Mouse (Mus musculus): ENCODE measurements around the gene B230118H07Rik. TPM values are rescaled to one million over a fixed set of nuclear protein-coding genes. Genes with fewer than 3 reads are reported as not detected.

Gene B230118H07Rik
- polyA plus RNA-seq (2012; rRNA removed) = 53.2 and 56.3 TPM in 2 replicates

- no peak for TF ChIP-seq CTCF (IDR thresholded peaks at IDR 0.05; ENCODE audit: borderline replicate concordance, insufficient read depth, low read depth, low read length)
- TF ChIP-seq POLR2A (IDR thresholded peaks at IDR 0.05; ENCODE audit: borderline replicate concordance, insufficient read depth, low read length) = no peak
- WGBS = 3% methylated on average over 8 of the region's 8 CpGs
- peak; percentile 78 to 92 for DNase-seq
- peak within 1 kb of the TSS; percentile 41 for H3K4me3 ChIP-seq (replicated peaks; ENCODE audit: insufficient read depth, low read depth, low read length)
- H3K27ac ChIP-seq (ENCODE audit: insufficient read depth, low read length) = peak within 1 kb of the TSS; percentile 73
- peaks cover 11% of the 10 kb centered on the region for H3K4me1 ChIP-seq (ENCODE audit: control insufficient read depth, insufficient read depth, low read length)
- no peaks in the 10 kb centered on the region for H3K27me3 ChIP-seq (ENCODE audit: control insufficient read depth, insufficient read depth, low read length)
These were observed at the start of gene B230118H07Rik, which contains the start of gene Rag1 for GRCm38 (mm10) chr2:101649114-101649671. TSS of gene B230118H07Rik (minus strand) at chr2:101649532. TSS of gene Rag1 (minus strand) at chr2:101649501.

- Histone ChIP-seq H3K4me3 (replicated peaks; ENCODE audit: insufficient read depth, low read depth, low read length) (no peak overlapping the region), H3K4me1 (ENCODE audit: control insufficient read depth, insufficient read depth, low read length) (no peaks in the 10 kb centered on the region), H3K27ac (ENCODE audit: insufficient read depth, low read length) (no peak overlapping the region), H3K27me3 (ENCODE audit: control insufficient read depth, insufficient read depth, low read length) (no peaks in the 10 kb centered on the region)
- TF ChIP-seq POLR2A (IDR thresholded peaks at IDR 0.05; ENCODE audit: borderline replicate concordance, insufficient read depth, low read length) = no peak
- no peak for TF ChIP-seq CTCF (IDR thresholded peaks at IDR 0.05; ENCODE audit: borderline replicate concordance, insufficient read depth, low read depth, low read length)
- DNase-seq = no peak
- 88% methylated on average over 7 of the region's 7 CpGs for WGBS
These were observed 46.3 kb upstream of the B230118H07Rik start for GRCm38 (mm10) chr2:101695584-101695983.

GRCm38 (mm10) chr2:101693577-101694215 lies 44.4 kb upstream of the B230118H07Rik start:
- Histone ChIP-seq H3K4me3 (replicated peaks; ENCODE audit: insufficient read depth, low read depth, low read length) (no peak overlapping the region), H3K27ac (ENCODE audit: insufficient read depth, low read length) (no peak overlapping the region), H3K27me3 (ENCODE audit: control insufficient read depth, insufficient read depth, low read length) (no peaks in the 10 kb centered on the region), H3K4me1 (ENCODE audit: control insufficient read depth, insufficient read depth, low read length) (no peaks in the 10 kb centered on the region)
- TF ChIP-seq POLR2A (IDR thresholded peaks at IDR 0.05; ENCODE audit: borderline replicate concordance, insufficient read depth, low read length) = no peak
- peak; percentile 37; the same call in 1 of the 2 replicates for TF ChIP-seq CTCF (IDR thresholded peaks at IDR 0.05; ENCODE audit: borderline replicate concordance, insufficient read depth, low read depth, low read length)
- 52% methylated on average over 5 of the region's 5 CpGs for WGBS
- peak in 1 of 2 experiments; percentile 14 for DNase-seq

- no peak for TF ChIP-seq POLR2A (IDR thresholded peaks at IDR 0.05; ENCODE audit: borderline replicate concordance, insufficient read depth, low read length)
- no peak for TF ChIP-seq CTCF (IDR thresholded peaks at IDR 0.05; ENCODE audit: borderline replicate concordance, insufficient read depth, low read depth, low read length)
- Histone ChIP-seq H3K4me3 (replicated peaks; ENCODE audit: insufficient read depth, low read depth, low read length) (no peak overlapping the region), H3K27ac (ENCODE audit: insufficient read depth, low read length) (no peak overlapping the region), H3K4me1 (ENCODE audit: control insufficient read depth, insufficient read depth, low read length) (no peaks in the 10 kb centered on the region), H3K27me3 (ENCODE audit: control insufficient read depth, insufficient read depth, low read length) (no peaks in the 10 kb centered on the region)
- WGBS = 47% methylated on average over 4 of the region's 4 CpGs
- no peak for DNase-seq
These were observed 43.7 kb upstream of the B230118H07Rik start for GRCm38 (mm10) chr2:101693043-101693442.

- Histone ChIP-seq H3K27me3 (ENCODE audit: control insufficient read depth, insufficient read depth, low read length) (no peaks in the 10 kb centered on the region), H3K4me1 (ENCODE audit: control insufficient read depth, insufficient read depth, low read length) (no peaks in the 10 kb centered on the region)
- TF ChIP-seq POLR2A (IDR thresholded peaks at IDR 0.05; ENCODE audit: borderline replicate concordance, insufficient read depth, low read length) (no peak), CTCF (IDR thresholded peaks at IDR 0.05; ENCODE audit: borderline replicate concordance, insufficient read depth, low read depth, low read length) (no peak)
These were observed 41.0 kb upstream of the B230118H07Rik start for GRCm38 (mm10) chr2:101690252-101690827.

GRCm38 (mm10) chr2:101688011-101688410 lies 38.7 kb upstream of the B230118H07Rik start:
- H3K27me3 ChIP-seq (ENCODE audit: control insufficient read depth, insufficient read depth, low read length) = no peaks in the 10 kb centered on the region
- H3K4me3 ChIP-seq (replicated peaks; ENCODE audit: insufficient read depth, low read depth, low read length) = no peak overlapping the region
- H3K27ac ChIP-seq (ENCODE audit: insufficient read depth, low read length) = no peak overlapping the region
- DNase-seq = no peak
- 53% methylated on average over 5 of the region's 5 CpGs for WGBS
- no peaks in the 10 kb centered on the region for H3K4me1 ChIP-seq (ENCODE audit: control insufficient read depth, insufficient read depth, low read length)
- no peak for TF ChIP-seq POLR2A (IDR thresholded peaks at IDR 0.05; ENCODE audit: borderline replicate concordance, insufficient read depth, low read length)
- TF ChIP-seq CTCF (IDR thresholded peaks at IDR 0.05; ENCODE audit: borderline replicate concordance, insufficient read depth, low read depth, low read length) = no peak

More at GRCm38 (mm10) chr2:101690252-101690827, 41.0 kb upstream of the B230118H07Rik start:
- H3K4me3 ChIP-seq (replicated peaks; ENCODE audit: insufficient read depth, low read depth, low read length) = no peak overlapping the region
- no peak overlapping the region for H3K27ac ChIP-seq (ENCODE audit: insufficient read depth, low read length)
- no peak for DNase-seq
- 84% methylated on average over 9 of the region's 9 CpGs for WGBS

GRCm38 (mm10) chr2:101684421-101684820 lies 35.1 kb upstream of the B230118H07Rik start:
- Histone ChIP-seq H3K4me3 (replicated peaks; ENCODE audit: insufficient read depth, low read depth, low read length) (no peak overlapping the region), H3K4me1 (ENCODE audit: control insufficient read depth, insufficient read depth, low read length) (no peaks in the 10 kb centered on the region), H3K27ac (ENCODE audit: insufficient read depth, low read length) (no peak overlapping the region), H3K27me3 (ENCODE audit: control insufficient read depth, insufficient read depth, low read length) (no peaks in the 10 kb centered on the region)
- 17% methylated on average over 12 of the region's 12 CpGs for WGBS
- DNase-seq = peak; percentile 20 to 37
- TF ChIP-seq POLR2A (IDR thresholded peaks at IDR 0.05; ENCODE audit: borderline replicate concordance, insufficient read depth, low read length) = no peak
- no peak for TF ChIP-seq CTCF (IDR thresholded peaks at IDR 0.05; ENCODE audit: borderline replicate concordance, insufficient read depth, low read depth, low read length)
